Comparison of ENCODE assay signal across 8 mouse cellular contexts in genomic region chr9:58308395-58308794, GRCm38 (mm10). TPM values are rescaled to one million over a fixed set of nuclear protein-coding genes. Genes with fewer than 3 reads are reported as not detected.
A peak's percentile ranks its signal among the peaks of the same experiment; 100 is the strongest.
DNase-seq lines count a peak whose midpoint lies in the region; ATAC-seq and TF ChIP-seq lines count a peak whose summit lies in the region.

No protein-coding gene starts in this region.

- ATAC-seq in erythroid progenitor cell, adult 5-6 weeks (replicated peaks; ENCODE audit: low FRiP score, poor library complexity, severe bottlenecking) = no peak
- no peak for ATAC-seq in CD4-positive, CD25-positive, alpha-beta regulatory T cell, adult 4 months

- peak; percentile 34 for DNase-seq in adrenal gland, postnatal 14 days
- DNase-seq in adrenal gland, adult 8-10 months = no peak
- peak; percentile 77 for DNase-seq in gastrocnemius, postnatal 14 days
- peak; percentile 47 to 61 for DNase-seq in left cerebral cortex, adult 18-20 months (ENCODE audit: low spot score in 2 of 2)
- DNase-seq in right cerebral cortex, postnatal 36 days (ENCODE audit: low spot score in 2 of 2) = peak; percentile 51 to 57

- no peak overlapping the region for H3ac ChIP-seq in C2C12 (ENCODE audit: control insufficient read depth, insufficient read length, low read depth)

- no peaks in the 10 kb centered on the region for H3K79me3 ChIP-seq in C2C12 (ENCODE audit: low read depth)

- H3K4me3 ChIP-seq in C2C12 (ENCODE audit: insufficient read depth, poor library complexity, severe bottlenecking) = no peak overlapping the region

- no peaks in the 10 kb centered on the region for H3K79me2 ChIP-seq in C2C12 (ENCODE audit: control insufficient read depth, insufficient read depth)

- H3K27me3 ChIP-seq in C2C12 (ENCODE audit: control insufficient read depth, insufficient read depth, insufficient read length) = no peaks in the 10 kb centered on the region

- intact Hi-C loops in gastrocnemius, postnatal 14 days (cut with DNase I; ENCODE audit: low total_unique reads) = no loop called here

- TF ChIP-seq CTCF in C2C12 (IDR thresholded peaks at IDR 0.05; ENCODE audit: control insufficient read depth, insufficient read depth, insufficient read length) = no peak

- H3K36me3 ChIP-seq in C2C12 (ENCODE audit: control insufficient read depth, insufficient read depth) = no peaks in the 10 kb centered on the region

TF ChIP-seq in C2C12, 6 proteins besides CTCF, POLR2A, EP300 and RAD21:
- TF ChIP-seq MYOG (IDR thresholded peaks at IDR 0.05; ENCODE audit: control insufficient read depth, extremely low read depth, insufficient read length) = no peak
- peak; percentile 52 for TF ChIP-seq MYOD1 (IDR thresholded peaks at IDR 0.05; ENCODE audit: control insufficient read depth, insufficient read length, low read depth)
- no peak for TF ChIP-seq FOSL1 (IDR thresholded peaks at IDR 0.05; ENCODE audit: insufficient read depth, low read length, poor library complexity, severe bottlenecking)
- TF ChIP-seq USF1 (IDR thresholded peaks at IDR 0.05; ENCODE audit: low read depth) = no peak
- TF ChIP-seq MAX (IDR thresholded peaks at IDR 0.05) = no peak
- no peak for TF ChIP-seq CEBPB (IDR thresholded peaks at IDR 0.05; ENCODE audit: low read depth)

RNA-seq across cellular contexts. Expression of gene Loxl1, which starts 4.6 kb away (rescaled TPM):
- total RNA-seq in adrenal gland, postnatal 14 days (2021) = 29.8 and 32.9 TPM in 2 replicates
- total RNA-seq in adrenal gland, adult 8-10 months (2022) = 10 to 100 TPM; 20.4 to 28.6 (median 23.0) TPM
- 5.1 TPM for polyA plus RNA-seq in C2C12 (2012; fragmentation: generic; extraction: Trizol)
- 10 to 100 TPM; 29.2 to 46.7 TPM for total RNA-seq in gastrocnemius, postnatal 14 days (2021)
- total RNA-seq in left cerebral cortex, adult 18-20 months (2021) = 1 to 10 TPM; 1.5 to 2.8 TPM
- total RNA-seq in erythroid progenitor cell, adult 5-6 weeks (2015; ENCODE audit: low replicate concordance) = not detected in 2 replicates
- total RNA-seq in erythroid progenitor cell, adult 5-6 weeks (2017; ENCODE audit: low replicate concordance) = 0.08 TPM in 1 of 2 replicates, not detected in the other
- not detected for polyA plus RNA-seq in CD4-positive, CD25-positive, alpha-beta regulatory T cell, adult 4 months (2017; shearing (Covaris generic))

RNA-seq across cellular contexts. Expression of gene Stoml1, which starts 55.4 kb away (rescaled TPM):
- total RNA-seq in adrenal gland, postnatal 14 days (2021) = 13.4 and 18.8 TPM in 2 replicates
- total RNA-seq in adrenal gland, adult 8-10 months (2022) = 10 to 100 TPM; 19.9 to 32.9 (median 28.3) TPM
- polyA plus RNA-seq in C2C12 (2012; fragmentation: generic; extraction: Trizol) = 13.4 TPM
- 1 to 10 TPM; 7.0 to 8.7 TPM for total RNA-seq in gastrocnemius, postnatal 14 days (2021)
- total RNA-seq in left cerebral cortex, adult 18-20 months (2021) = 10 to 100 TPM; 67.9 to 69.7 TPM
- 5.0 TPM in 1 of 2 replicates, not detected in the other for total RNA-seq in erythroid progenitor cell, adult 5-6 weeks (2015; ENCODE audit: low replicate concordance)
- 1.9 and 3.2 TPM in 2 replicates for total RNA-seq in erythroid progenitor cell, adult 5-6 weeks (2017; ENCODE audit: low replicate concordance)
- polyA plus RNA-seq in CD4-positive, CD25-positive, alpha-beta regulatory T cell, adult 4 months (2017; shearing (Covaris generic)) = 10 to 100 TPM; 26.0 to 83.0 TPM

RNA-seq across cellular contexts. Expression of gene Pml, which starts 58.8 kb away (rescaled TPM):
- total RNA-seq in adrenal gland, postnatal 14 days (2021) = 21.4 and 26.8 TPM in 2 replicates
- 10 to 100 TPM; 23.4 to 45.6 (median 31.8) TPM for total RNA-seq in adrenal gland, adult 8-10 months (2022)
- 24.3 TPM for polyA plus RNA-seq in C2C12 (2012; fragmentation: generic; extraction: Trizol)
- total RNA-seq in gastrocnemius, postnatal 14 days (2021) = 1 to 10 TPM; 5.2 to 7.5 TPM
- 10 to 100 TPM; 17.2 to 17.7 TPM for total RNA-seq in left cerebral cortex, adult 18-20 months (2021)
- 226 and 252 TPM in 2 replicates for total RNA-seq in erythroid progenitor cell, adult 5-6 weeks (2015; ENCODE audit: low replicate concordance)
- 113 and 157 TPM in 2 replicates for total RNA-seq in erythroid progenitor cell, adult 5-6 weeks (2017; ENCODE audit: low replicate concordance)
- polyA plus RNA-seq in CD4-positive, CD25-positive, alpha-beta regulatory T cell, adult 4 months (2017; shearing (Covaris generic)) = 10 to 100 TPM; 45.9 to 77.9 TPM
